In the genomic region with DNA sequence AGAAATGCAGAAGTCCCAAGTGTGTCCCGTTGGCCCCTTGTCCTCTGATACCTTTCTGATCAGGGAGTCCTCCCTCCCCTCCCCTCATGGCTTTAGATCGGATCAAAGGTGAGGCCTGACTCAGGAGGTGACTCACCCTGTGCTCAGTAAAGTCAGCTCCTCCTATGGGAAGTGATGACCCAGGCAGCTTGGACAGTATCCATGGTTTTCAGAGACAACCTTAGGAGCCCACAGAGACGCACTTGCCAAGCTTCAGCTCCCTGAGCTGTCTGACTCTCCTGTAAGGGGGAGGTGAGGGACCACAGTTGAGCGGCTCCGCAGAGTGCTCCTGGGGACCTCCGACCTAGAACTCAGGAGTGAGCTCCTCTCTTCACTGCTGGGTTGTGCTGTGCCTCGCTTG, we compare ENCODE assay signal across 10 mouse cellular contexts. TPM values are rescaled to one million over a fixed set of nuclear protein-coding genes. Genes with fewer than 3 reads are reported as not detected.
A peak's percentile ranks its signal among the peaks of the same experiment; 100 is the strongest.
DNase-seq lines count a peak whose midpoint lies in the region; ATAC-seq and TF ChIP-seq lines count a peak whose summit lies in the region.
"Had no signal": no experiment of that assay in that cellular context is flagged by ENCODE, and none has a peak within 500 bp of the region (broad histone marks: within the 10 kb centered on the region; RNA-seq: fewer than 3 reads in every experiment).

No protein-coding gene starts in this region.

- no peak for DNase-seq in kidney, adult 8-10 months
- peak; percentile 57 for DNase-seq in 416B (ENCODE audit: low read depth)
- DNase-seq in embryonic facial prominence, embryonic 10.5 days (ENCODE audit: low spot score): no peak
- DNase-seq in MN1 (ENCODE audit: low spot score): no peak
- DNase-seq: cerebellum, postnatal 25 days had no signal

- no peak for TF ChIP-seq CTCF in ES-Bruce4 (IDR thresholded peaks at IDR 0.05; ENCODE audit: low read depth, low read length)

- no peak overlapping the region for H3K4me3 ChIP-seq in kidney, embryonic 14.5 days (ENCODE audit: low read length)
- peak overlapping the region; percentile 12; the same call in 1 of the 2 replicates for H3K4me3 ChIP-seq in ES-Bruce4 (ENCODE audit: low read depth, low read length)
- H3K4me3 ChIP-seq in intestine, embryonic 15.5 days (replicated peaks): no peak overlapping the region
- H3K4me3 ChIP-seq in embryonic facial prominence, embryonic 10.5 days: no peak overlapping the region
- H3K4me3 ChIP-seq: liver, embryonic 12.5 days had no signal

- H3K9ac ChIP-seq in kidney, embryonic 14.5 days (ENCODE audit: low read depth, low read length): no peak overlapping the region
- H3K9ac ChIP-seq in ES-Bruce4 (ENCODE audit: low read depth, poor library complexity, severe bottlenecking): no peak overlapping the region
- no peak overlapping the region for H3K9ac ChIP-seq in intestine, embryonic 15.5 days
- H3K9ac ChIP-seq: liver, embryonic 12.5 days had no signal

- H3K9me3 ChIP-seq in kidney, embryonic 14.5 days (ENCODE audit: control insufficient read depth, low read length): no peaks in the 10 kb centered on the region
- no peaks in the 10 kb centered on the region for H3K9me3 ChIP-seq in ES-Bruce4 (replicated peaks; ENCODE audit: control insufficient read depth, insufficient read depth, low read length, poor library complexity, severe bottlenecking)
- H3K9me3 ChIP-seq in intestine, embryonic 15.5 days: no peaks in the 10 kb centered on the region
- no peaks in the 10 kb centered on the region for H3K9me3 ChIP-seq in embryonic facial prominence, embryonic 10.5 days
- H3K9me3 ChIP-seq: liver, embryonic 12.5 days had no signal

- no peaks in the 10 kb centered on the region for H3K36me3 ChIP-seq in kidney, embryonic 14.5 days (ENCODE audit: control insufficient read depth, insufficient read depth, low read length)
- H3K36me3 ChIP-seq in ES-Bruce4 (ENCODE audit: control insufficient read depth, insufficient read depth, low read length, poor library complexity, severe bottlenecking): no peaks in the 10 kb centered on the region
- no peaks in the 10 kb centered on the region for H3K36me3 ChIP-seq in intestine, embryonic 15.5 days
- no peaks in the 10 kb centered on the region for H3K36me3 ChIP-seq in embryonic facial prominence, embryonic 10.5 days (replicated peaks)
- H3K36me3 ChIP-seq: liver, embryonic 12.5 days had no signal

- no peak overlapping the region for H3K4me2 ChIP-seq in kidney, embryonic 14.5 days (replicated peaks; ENCODE audit: low read depth, low read length)
- peak overlapping the region; percentile 36 for H3K4me2 ChIP-seq in intestine, embryonic 15.5 days (replicated peaks)
- H3K4me2 ChIP-seq: liver, embryonic 12.5 days had no signal

- no peaks in the 10 kb centered on the region for H3K27me3 ChIP-seq in kidney, embryonic 14.5 days (ENCODE audit: control insufficient read depth, insufficient read depth, low read length)
- no peaks in the 10 kb centered on the region for H3K27me3 ChIP-seq in ES-Bruce4 (ENCODE audit: control insufficient read depth, insufficient read depth, low read length, poor library complexity, severe bottlenecking)
- H3K27me3 ChIP-seq in intestine, embryonic 15.5 days (replicated peaks): no peaks in the 10 kb centered on the region
- no peaks in the 10 kb centered on the region for H3K27me3 ChIP-seq in embryonic facial prominence, embryonic 10.5 days (replicated peaks; ENCODE audit: low read depth, poor library complexity, severe bottlenecking)
- H3K27me3 ChIP-seq: liver, embryonic 12.5 days had no signal

- no peak for TF ChIP-seq POLR2A in ES-Bruce4 (IDR thresholded peaks at IDR 0.05; ENCODE audit: insufficient read depth, low read length)

- 0 out of 2 replicates have a peak, but pooled peaks have one; percentile 43 for ATAC-seq in kidney, embryonic 14.5 days (ENCODE audit: low FRiP score, low TSS enrichment)
- ATAC-seq in intestine, embryonic 15.5 days: peak; percentile 64
- ATAC-seq: liver, embryonic 12.5 days had no signal

- TF ChIP-seq EP300 in ES-Bruce4 (IDR thresholded peaks at IDR 0.05; ENCODE audit: insufficient read depth, low read depth, low read length): no peak

- no peak overlapping the region for H3K27ac ChIP-seq in kidney, embryonic 14.5 days (ENCODE audit: low read depth, low read length)
- H3K27ac ChIP-seq in ES-Bruce4 (ENCODE audit: insufficient read depth, low read length): peak overlapping the region; percentile 84
- H3K27ac ChIP-seq in intestine, embryonic 15.5 days: no peak overlapping the region
- no peak overlapping the region for H3K27ac ChIP-seq in embryonic facial prominence, embryonic 10.5 days (replicated peaks)
- H3K27ac ChIP-seq: liver, embryonic 12.5 days; macrophage had no signal

- 54% methylated on average over 7 of the region's 7 CpGs for WGBS in kidney, embryonic 14.5 days
- WGBS in intestine, embryonic 15.5 days: 57% methylated on average over 7 of the region's 7 CpGs
- WGBS in embryonic facial prominence, embryonic 10.5 days: 71% methylated on average over 7 of the region's 7 CpGs

- peaks cover 11% of the 10 kb centered on the region for H3K4me1 ChIP-seq in kidney, embryonic 14.5 days (ENCODE audit: control insufficient read depth, insufficient read depth, low read length)
- H3K4me1 ChIP-seq in ES-Bruce4 (ENCODE audit: control insufficient read depth, insufficient read depth, low read length): peaks cover 12% of the 10 kb centered on the region
- peaks cover 19% of the 10 kb centered on the region for H3K4me1 ChIP-seq in intestine, embryonic 15.5 days (replicated peaks)
- H3K4me1 ChIP-seq in embryonic facial prominence, embryonic 10.5 days: peaks cover 39% of the 10 kb centered on the region

RNA-seq across cellular contexts. Expression of a gene that starts 56.3 kb away (rescaled TPM):
- 65.6 and 95.8 TPM in 2 replicates for polyA plus RNA-seq in kidney, embryonic 14.5 days (2014; fragmentation: Nextera tagmentation; extraction: Ambion mirVana)
- 143 and 151 TPM in 2 replicates for polyA plus RNA-seq in ES-Bruce4 (2011; ENCODE audit: insufficient read depth, insufficient read length, low read depth, missing spikeins)
- polyA plus RNA-seq in intestine, embryonic 15.5 days (2015; fragmentation: Nextera tagmentation; extraction: Ambion mirVana): 47.6 and 48.1 TPM in 2 replicates
- 30.7 and 31.6 TPM in 2 replicates for polyA plus RNA-seq in embryonic facial prominence, embryonic 10.5 days (2016; fragmentation: Nextera tagmentation; extraction: Ambion mirVana)
